Mouse (Mus musculus): ENCODE data around the gene Emc6.

Gene Emc6

DNA sequence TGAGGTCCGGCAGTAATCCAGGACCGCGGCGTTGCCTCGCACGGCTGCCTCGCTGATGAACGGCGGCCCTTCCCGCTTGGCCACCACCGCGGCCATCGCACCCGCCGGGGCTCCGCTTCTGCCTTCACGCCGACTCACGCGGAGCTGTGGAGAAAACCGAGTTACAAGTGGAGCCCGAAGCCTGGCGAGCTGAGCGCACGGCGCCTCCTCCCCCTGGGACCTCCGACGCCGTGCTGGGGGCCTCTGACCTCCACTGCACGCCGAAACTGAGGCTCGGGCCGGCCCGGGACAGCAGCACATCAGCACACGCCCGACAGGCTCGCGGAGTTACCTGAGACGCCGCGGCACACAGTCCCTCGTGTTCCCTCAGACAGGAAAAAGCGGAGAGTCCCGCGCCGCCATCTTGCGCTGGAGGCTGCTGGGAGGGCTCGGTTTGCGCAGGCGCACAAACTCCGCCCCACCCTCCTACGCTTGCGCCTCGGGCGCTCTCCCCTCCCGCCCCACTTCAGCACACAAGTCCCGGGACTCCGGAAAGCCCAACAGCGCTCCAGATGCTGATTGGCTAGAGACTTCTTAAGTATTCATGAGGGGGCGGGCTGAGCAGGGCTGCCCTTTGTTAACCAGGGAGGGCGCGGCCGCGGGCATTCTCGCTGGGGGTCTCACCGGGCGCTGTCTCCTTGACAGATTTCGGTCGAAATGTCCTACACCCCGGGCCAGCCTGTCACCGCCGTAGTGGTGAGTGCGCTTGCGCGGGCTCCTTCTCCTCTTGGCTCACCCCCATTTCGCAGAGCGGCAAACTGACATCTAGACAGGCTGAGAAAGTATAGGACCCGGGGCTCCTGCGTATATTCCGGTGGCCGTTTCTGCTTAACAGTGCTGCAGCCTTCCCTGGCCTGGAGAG lies at the start of gene Emc6, which contains the start of gene Tax1bp3:
Emc6 (minus strand) TSS at position 430 of the 901 bp plus-strand sequence.
Tax1bp3 (plus strand) TSS at position 476 of the 901 bp plus-strand sequence.
- DNase-seq = peak; percentile 94

DNA sequence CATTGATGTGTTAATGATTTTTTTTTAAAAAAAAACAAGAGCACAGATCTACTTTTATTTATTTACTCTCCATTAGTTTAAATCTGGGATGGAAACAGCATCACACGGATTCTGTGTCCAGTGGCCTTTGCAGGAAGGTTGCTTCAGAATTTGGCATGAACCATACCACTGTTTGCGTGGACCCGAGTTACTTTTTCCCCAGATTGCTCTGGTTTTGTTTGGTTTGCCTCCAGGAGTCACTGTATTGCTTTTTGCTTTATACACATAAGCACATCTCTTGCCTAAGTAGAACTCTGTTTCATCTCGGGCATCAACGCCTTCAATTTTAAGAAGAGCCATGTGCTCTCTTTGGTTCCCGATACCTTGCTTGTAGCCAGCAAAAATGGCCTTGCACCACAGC lies 49.0 kb upstream of the Emc6 start:
- no peak for DNase-seq

DNA sequence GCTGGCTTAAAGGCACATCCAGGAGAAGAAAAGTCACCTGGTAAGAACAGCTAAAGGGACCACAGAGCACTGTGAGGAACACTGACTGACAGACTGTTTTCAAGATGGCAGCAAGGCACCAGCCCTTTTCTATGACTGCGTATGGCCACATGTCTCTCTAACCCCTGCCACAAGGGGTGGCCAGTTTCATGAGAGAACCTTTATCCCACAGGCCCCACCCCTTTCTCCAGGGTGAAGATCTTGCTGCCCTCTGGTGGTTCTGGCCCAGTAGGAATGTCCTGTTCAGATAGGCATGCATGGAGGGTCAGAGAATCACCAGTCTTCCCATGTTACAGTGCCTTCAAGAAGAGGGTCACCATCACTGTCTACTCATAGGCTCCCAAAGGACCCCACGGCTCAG lies 47.1 kb upstream of the Emc6 start:
- no peak for DNase-seq

DNA sequence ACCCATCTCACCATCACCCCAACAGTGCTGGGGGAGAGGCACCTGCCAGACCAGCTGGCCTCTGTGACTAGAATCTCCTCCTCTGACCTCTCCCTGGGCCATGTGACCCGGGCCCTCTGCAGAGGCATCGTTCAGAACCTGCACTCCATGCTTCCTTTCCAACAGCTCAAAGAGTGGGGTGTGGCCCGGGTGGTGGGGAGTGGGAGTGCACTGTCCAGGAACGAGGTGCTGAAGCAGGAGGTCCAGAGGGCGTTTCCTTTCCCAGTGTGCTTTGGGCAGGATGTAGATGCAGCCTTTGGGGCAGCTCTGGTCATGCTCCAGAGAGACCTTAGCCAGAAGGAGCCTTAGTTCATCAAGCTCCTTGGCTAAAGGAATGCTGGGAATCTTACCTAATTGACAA lies 46.0 kb upstream of the Emc6 start:
- no peak for DNase-seq

DNA sequence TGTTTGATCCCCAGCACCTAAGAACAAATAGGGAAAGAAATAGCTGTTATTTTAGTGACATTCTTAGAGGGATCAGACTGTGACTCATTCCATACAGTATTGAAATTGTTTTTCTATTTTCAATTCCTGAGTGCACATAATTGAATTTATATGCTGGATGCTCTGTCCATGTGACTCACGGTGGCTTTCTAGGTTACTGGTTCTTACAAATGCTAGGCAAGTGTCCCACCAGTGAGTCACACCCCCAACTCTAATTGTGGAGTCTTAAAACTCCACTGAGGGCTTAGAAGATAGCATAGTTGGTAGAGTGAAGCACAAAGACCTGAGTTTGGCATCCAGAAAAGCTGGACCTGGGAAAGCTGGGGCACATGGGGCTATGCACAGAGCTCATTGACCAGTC lies 43.8 kb upstream of the Emc6 start:
- no peak for DNase-seq

DNA sequence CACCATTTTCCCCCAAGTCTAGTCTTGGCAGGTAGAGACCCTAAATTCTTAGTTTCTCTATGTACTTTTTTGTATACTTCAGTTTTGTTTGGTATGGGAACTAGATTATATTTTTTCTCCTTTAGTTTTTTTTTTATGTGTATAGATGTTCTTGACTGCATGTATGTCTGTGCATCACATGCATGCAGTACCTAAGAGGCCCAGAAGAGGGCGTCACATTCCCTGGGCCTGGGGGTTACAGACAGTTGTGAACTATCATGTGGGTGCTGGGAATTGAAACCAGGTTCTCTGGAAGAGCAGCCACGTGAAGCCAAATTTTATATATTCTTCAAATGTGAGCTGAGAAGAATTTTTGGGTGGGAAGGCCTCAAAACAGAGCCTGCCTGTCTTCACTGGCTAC lies 42.8 kb upstream of the Emc6 start:
- no peak for DNase-seq

DNA sequence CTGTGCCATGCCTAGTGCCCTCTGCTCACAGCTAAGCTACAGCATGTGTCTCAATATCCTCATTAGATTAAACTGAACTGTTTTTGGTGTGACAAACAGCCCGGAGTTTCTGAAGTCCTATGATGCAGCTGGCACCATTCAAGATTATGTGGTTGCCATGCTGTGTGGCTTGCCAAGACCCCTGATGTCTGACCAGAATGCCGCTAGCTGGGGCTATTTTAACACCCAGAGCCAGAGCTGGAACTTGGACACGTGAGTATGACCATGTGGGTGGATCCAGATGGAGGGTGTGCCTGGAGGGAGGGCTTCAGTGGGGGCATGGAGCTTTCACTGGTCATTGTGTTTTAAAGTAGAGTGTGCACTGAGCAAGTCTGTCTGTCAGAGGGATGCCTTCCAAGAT lies 37.1 kb upstream of the Emc6 start:
- no peak for DNase-seq

DNA sequence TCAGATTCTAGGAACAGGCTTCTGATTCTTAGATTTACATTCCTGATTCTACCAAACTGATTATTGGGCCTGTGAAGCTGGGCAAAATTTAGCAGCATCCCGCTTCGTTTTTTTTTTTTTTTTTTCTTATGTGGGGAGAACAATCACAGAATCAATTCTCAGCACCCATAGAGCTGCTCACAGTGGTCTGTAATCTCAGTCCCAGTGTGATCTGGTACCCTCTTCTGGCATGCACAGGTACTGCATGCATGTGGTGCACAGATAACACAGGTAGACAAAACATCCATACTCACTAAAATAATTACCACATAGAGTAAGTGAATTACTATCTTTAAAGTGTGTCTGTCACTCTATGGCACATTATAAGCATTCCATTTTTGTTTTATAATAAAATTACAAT lies 30.8 kb upstream of the Emc6 start:
- DNase-seq = no peak

DNA sequence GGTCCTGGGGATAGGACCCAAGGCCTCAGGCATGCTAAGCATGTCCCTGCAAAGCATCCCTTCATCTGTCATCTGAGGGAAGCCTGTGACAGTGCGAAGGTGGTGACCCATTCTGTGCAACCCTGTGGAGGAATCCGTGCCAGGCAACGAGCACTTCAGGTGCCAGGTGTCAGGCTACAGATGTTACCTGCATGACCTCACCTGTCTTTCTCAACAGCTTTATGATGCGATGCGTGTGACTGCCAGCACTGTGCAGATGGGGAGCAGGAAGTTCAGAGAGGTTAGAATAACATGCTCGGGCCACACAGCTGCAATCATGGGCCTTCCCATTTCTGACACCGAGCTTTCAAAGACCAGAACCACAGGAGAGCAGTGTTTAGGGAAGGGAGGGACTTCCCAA lies 28.4 kb upstream of the Emc6 start:
- DNase-seq = no peak

DNA sequence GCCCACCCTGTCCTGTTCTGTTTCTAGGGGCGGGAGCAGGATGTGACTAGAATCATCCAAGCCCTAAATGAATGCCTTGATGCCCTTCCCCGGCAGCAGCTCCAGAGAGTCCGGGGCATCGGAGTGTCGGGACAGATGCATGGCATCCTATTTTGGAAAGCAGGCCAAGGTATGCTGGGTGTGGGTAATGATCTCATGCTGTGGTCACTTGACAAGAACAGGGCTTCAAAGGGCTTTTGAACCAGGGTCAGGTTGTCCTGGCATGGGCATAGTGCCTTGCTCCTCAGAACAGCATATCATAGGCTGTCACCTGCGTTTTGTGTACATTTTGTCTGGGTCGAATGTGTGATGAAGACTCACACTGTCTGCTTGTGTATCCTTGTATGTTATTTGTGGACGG lies 27.1 kb upstream of the Emc6 start:
- DNase-seq = no peak

DNA sequence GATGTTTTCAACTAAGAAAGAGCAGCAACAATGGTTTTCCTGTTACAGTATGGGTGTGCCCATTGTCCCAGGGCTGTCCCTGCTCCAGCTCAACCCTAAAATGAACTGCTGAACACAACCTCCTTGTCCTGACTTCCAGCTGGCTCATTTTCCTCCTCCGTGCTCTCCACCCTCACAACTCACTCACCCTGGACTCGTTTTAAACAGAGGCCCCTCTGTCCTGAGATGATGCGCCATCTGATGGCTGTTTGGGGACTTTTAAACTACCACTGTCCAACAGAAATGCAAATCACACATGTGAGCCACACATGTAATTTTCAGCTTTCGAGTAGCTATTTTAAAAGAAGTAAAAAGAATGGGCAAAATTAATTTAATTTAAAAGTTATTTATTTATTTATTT lies 24.8 kb upstream of the Emc6 start:
- no peak for DNase-seq

DNA sequence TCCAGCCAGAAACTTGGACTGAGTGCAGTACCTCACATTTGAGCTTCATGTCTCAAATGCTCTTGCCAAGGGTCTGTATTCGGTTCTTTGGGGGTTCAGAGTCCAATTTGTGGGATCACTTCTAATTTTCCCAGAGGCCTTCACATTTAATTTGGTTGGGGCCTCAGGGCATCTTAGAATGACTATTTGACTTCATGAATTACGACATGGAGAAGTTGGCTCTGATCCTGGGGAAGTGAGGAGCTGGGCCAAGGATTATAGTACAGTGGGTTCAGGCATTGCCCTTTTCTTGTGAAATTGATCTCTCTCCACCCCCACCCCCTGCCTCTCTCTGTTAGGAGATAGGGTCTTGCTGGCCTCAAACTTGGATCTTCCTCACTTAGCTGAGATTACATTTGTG lies 24.2 kb upstream of the Emc6 start:
- DNase-seq = no peak

DNA sequence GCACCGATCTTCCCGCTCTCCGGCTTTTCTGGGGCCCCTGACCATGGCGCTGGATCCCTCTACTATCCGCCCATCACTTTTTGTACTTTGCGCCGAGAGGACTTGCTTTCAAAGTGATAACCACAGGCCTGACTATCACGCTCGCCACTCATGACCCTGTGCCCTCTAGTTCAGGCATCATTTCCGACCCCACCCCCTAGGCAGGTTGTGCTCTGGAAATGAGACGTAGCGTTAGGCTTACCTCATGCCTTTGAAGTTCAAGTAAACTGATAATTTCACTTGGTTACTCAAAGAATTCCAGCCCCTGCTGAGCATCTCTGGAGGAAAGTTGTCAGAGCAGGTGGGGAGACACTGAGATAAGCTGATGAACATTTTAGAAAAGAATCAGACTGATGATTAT lies 23.0 kb upstream of the Emc6 start:
- no peak for DNase-seq

DNA sequence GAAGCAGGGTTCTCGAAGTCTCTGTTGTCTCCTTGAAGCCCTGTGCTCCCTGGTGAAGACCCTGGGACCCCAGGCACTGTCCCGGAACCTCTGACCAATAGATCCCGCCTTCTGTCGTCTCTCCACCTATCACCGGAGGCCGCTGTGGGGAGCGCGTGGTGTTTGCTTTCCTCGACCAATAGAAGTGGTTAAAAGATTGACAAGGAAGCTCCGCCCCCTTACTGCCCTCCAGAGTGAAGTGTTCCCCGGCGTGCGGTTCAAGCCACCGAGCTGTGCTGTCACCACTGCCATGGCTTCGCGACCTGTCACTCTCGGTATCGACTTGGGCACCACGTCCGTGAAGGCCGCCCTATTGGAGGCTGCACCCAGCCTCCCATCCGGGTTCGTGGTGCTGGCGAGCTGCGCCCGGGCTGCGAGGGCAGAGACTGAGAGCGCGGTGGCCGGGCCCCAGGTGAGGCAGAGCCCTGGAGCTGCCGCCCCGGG lies 22.4 kb upstream of the Emc6 start, which contains the start of gene Shpk:
Shpk (plus strand) TSS at position 231 of the 483 bp plus-strand sequence.
- DNase-seq = peak; percentile 96

DNA sequence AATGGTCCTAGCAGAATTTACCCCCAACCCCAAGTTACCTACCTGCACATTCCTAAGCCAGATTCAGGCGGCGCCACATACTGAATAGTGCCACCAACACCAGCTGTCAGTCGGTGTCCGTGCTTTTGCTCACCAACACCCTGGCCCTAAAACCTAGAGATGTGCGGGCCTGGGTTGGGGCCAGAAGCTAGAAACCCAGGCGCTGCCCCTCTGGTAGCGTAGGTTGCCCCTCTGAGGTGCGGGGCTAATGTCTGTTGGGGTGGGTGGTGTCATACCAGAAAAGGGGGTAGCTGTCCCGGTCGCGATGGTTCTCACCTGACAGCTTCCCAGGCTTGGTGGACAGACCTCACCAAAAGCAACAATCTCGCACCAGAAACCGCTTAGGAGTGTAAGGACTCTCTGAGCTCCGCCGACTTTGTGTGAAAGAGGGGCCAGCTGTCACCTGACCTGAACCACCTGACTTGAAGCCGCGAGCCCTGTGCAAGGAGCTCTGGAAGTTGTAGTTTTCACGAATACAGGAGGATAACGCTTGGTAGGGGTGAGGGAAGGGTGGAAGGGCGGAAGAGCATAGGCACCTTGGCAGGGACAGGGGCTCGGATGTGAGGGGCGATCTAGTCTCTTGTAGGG lies 21.9 kb upstream of the Emc6 start, which contains the start of gene Ctns:
Ctns (minus strand) TSS at position 440 of the 627 bp plus-strand sequence.
- no peak for DNase-seq

DNA sequence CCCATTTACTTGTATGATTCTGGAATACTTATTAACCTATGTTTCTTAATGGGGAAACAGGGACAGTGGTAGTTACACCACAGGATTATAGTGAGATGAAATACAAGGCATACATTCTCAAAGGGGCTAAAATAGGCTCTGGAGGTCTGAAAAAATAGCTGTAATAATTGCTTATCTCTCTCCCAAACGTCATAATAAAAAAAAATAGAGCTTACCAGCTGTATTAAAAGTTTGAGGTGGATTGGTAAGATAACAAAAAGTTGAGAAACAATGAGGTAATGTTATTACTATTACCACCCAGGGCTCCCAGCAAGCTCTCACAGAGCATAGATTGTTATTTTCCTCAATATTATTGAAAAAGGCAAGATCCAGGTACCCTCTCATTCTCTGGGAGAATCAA lies 21.4 kb upstream of the Emc6 start:
- no peak for DNase-seq

DNA sequence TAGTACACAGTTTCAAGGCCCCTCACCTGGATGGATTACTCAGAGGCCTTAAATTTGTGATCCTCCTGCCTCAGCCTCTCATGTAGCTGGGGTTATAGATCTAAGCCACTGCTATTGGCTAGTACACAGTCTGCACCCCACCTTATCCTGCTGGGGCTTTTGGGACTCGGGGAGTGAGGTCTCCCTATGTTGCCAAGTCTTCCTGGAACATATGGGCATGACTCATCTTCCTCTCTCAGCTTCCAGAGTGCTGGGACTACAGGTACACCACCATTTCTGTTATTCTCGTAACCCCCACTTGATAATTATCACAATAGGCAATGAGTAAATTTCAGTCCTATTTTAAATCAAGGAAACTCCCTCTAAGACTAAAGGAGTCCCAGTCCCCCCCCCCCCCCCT lies 17.6 kb upstream of the Emc6 start:
- no peak for DNase-seq

DNA sequence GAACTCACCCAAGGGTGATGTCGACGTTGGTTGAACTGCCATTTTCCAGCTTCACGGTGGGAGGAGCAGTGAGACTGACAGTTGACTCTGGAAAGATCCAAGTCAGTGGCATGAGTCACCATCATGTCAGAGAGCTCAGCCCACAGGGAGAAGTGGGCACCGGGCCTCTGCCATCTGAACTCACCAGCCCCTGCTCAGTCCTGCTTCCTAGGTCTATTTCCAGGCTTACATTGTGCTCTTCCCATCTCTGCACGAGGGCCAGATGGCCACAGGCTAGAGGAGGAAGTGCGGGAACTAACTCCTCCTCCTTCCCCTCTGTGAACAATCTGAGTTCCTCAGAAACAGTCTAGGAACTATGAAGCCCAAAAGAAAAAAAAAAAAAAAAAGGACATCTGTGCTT lies 16.2 kb upstream of the Emc6 start:
- peak; percentile 60 for DNase-seq

DNA sequence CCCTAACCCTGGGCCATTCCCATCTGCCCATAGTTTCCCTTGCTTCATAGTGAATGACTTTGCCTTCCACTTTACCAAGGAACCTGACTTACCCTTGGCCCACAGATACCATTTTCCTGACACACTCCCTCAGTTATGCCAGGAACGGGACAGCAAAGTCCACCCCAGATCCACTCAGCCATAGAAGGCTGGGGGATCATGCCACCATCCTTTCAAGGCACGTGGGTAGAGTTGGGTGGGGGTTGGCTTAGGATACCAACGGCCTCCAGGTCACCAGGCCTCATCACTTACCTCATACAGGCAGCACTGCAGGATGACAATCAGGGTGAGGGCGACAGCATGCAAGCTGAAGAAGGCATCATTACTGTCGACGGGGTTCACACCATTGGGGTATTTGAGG lies 10.4 kb upstream of the Emc6 start:
- DNase-seq = no peak

DNA sequence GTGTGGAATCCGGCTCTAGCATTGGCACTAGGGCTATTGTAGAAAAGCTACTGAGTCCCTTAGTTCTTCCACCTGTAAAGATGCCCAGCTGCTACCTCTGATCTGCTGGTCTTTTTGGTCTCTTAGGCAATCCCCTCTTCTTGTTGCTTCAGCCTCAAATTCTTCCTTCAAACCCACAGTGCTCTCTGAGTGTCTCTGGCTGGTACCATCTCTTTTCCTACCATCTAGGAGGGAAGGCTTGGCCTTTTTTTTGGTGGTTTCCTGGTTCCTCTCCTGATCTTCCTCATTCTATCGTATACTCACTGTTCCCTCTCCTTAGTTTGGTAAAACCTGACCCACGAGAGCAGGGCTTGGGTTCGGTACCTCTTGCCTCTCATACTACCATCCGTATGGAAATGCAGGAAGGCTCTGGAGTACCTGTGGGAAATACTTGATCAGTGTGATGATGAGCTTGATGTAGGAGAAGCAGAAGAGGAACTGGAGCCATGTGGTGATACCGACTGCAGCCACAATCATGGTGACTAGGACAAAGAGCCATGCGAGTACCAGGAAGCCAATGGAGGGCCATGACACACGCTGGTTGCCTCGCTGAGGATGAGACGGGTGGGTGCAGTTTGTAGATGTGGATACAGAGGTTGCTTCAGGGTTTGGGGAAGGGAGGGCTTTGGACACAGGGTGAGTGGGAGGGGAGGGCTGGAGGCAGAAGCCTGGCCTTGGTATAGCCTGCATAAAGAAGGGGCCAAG lies 9.2 kb upstream of the Emc6 start:
- DNase-seq = no peak

DNA sequence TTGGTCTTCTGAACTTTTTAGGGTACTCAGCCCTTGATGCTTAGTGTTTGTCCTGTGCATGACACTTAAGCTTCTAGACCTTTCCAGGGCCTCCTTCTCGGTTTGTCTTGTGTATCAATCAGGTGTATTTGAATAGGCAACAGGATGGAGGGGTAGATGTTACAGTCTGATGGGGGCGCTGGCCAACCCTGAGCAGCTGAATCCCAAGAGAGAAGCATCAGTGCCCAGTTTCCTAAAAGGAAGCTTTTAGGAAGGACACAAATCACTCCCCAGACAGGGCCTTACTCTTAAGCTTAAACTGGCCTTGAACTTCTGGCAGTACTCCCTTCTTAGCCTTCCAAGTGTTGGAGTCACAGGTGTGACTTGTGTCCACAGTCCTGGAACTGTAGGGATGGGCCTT lies 1.1 kb upstream of the Emc6 start:
- no peak for DNase-seq

DNA sequence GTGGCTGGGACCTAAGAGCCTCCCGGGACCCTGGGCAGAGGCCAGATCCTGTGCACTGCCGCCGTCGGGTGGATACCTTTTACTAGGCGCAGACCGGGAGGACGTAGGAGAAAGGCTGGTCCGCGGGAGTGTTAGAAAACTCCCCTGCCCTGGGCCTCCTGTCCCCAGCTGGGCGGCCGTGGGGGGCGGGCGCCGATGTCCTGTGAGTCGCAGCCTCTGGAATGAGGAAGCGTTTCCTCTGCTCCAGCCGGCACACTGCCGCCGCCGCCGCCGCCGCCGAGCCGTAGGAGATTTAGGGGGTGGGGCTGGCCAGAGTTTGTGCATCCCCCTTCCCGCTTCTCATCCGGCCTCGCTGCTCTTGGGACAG lies 655 bp upstream of the Emc6 start:
- DNase-seq = no peak

DNA sequence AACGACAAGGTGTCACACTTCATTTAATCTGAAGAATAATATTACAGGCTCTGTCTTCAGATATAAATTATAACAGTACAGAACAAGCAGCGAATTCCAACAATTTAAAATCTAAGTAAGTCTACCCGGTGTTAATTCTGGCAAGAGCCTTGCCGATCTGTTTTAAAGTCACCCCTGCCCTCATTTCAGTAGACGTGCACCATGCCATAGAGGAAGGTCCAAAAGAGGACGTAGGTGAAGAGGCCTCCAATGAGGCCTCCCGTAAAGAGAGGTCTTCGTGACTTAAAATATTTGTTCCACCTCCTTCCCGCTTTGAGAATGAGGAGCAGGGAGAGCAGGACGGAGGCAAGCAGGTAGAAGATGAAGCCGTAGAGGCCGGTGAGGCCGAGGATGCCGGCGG lies 651 bp downstream of the Emc6 start:
- no peak for DNase-seq

DNA sequence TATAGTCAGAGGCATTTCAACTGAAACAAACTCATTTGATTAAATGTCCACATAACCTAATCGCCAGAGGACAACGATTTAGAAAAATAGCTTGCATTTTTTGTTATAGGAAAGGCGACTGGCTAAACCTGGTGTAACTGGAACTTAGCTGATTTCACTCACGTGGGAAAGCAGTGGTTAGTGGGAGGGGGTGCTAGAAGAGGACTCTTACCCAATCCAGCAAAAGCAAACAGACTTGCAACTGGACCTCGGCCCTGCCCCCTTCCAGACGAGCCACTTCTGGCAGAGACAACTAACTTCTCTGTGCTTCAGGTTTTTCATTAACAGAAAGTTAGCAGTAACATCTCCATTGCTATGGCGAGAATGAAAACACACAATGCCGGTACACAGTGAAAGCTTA lies 1.2 kb downstream of the Emc6 start:
- DNase-seq = no peak

All from cerebellum, adult 8-10 months (tissue).